Mouse (Mus musculus) lung, adult 2 months (tissue): ENCODE data around the gene Lyrm7. TPM values are rescaled to one million over a fixed set of nuclear protein-coding genes. Genes with fewer than 3 reads are reported as not detected.
"Not testable (repeated sequence)": the region's sequence is repeated elsewhere in the genome, so short reads cannot be mapped to it uniquely, and the experiment has no call there.

Source experiments
- DNase-seq: peaks from one replicate; pipeline ENCODE4 v3.0.0; 2022
- H3K4me1 ChIP-seq: fragments of 200-500 bp; 2 replicates; pipeline ENCODE4 v1.6.1; 2011; ENCODE audit warnings: low read length; ENCODE audit not compliant: control insufficient read depth, insufficient read depth
- H3K4me3 ChIP-seq: fragments of 200-500 bp; replicated peaks from 2 replicates; pipeline ENCODE3; 2011; ENCODE audit warnings: low read depth, mild to moderate bottlenecking, control low read depth, low read length; ENCODE audit errors: extremely low read depth
- CTCF ChIP-seq: fragments of 200-500 bp; IDR thresholded peaks from 2 replicates; pipeline ENCODE4 v1.5.1; 2011; ENCODE audit warnings: mild to moderate bottlenecking, low read length, control low read depth; ENCODE audit not compliant: insufficient read depth
- POLR2A ChIP-seq: fragments of 200-500 bp; IDR thresholded peaks from 2 replicates; pipeline ENCODE4 v1.6.1; 2011; ENCODE audit warnings: low read depth, mild to moderate bottlenecking, control low read depth, low read length, borderline replicate concordance; ENCODE audit errors: extremely low read depth
- whole genome bisulfite sequencing: fragments of 180-500 bp; shearing (Covaris S2); methylation state at CpG from one replicate; pipeline ENCODE4 v1.1.7; 2018; 5-methylcytosine and 5-hydroxymethylcytosine counted together
- polyA plus RNA-seq: library from polyadenylated mRNA; depleted of rRNA; stranded (reverse); fragments of >200 nt; gene quantifications from 2 replicates; pipeline ENCODE4 v1.2.3, GENCODE M21; 2012

Lyrm7 gene
- polyA plus RNA-seq, 1 experiment: 0.40 TPM

- TF ChIP-seq CTCF (no peak), POLR2A (no peak)
- H3K4me3 ChIP-seq: no peak overlapping the region
- WGBS: 60% methylated on average over 3 of the region's 3 CpGs
- peaks cover 7% of the 10 kb centered on the region for H3K4me1 ChIP-seq
- DNase-seq: no peak
Measured at GRCm38 (mm10) chr11:54867903-54868434, 7.3 kb upstream of the Lyrm7 start.

GRCm38 (mm10) chr11:54867049-54867385 lies 6.3 kb upstream of the Lyrm7 start:
- H3K4me1 ChIP-seq: peaks cover 7% of the 10 kb centered on the region
- 2% methylated on average over 5 of the region's 5 CpGs for WGBS
- TF ChIP-seq POLR2A: no peak
- no peak for TF ChIP-seq CTCF
- H3K4me3 ChIP-seq: peak overlapping the region; percentile 82
- DNase-seq: no peak

GRCm38 (mm10) chr11:54866119-54867048 lies 5.7 kb upstream of the Lyrm7 start, which contains the start of gene Hint1:
Gene Hint1 (plus strand): TSS chr11:54866383.
- Histone ChIP-seq H3K4me3 (peak within 1 kb of the TSS; percentile 82), H3K4me1 (peaks cover 7% of the 10 kb centered on the region)
- DNase-seq: peak; percentile 93
- TF ChIP-seq POLR2A (peak; percentile 95), CTCF (no peak)
- under 1% methylated on average over 104 of the region's 107 CpGs for WGBS

- TF ChIP-seq CTCF (no peak), POLR2A (no peak)
Measured at GRCm38 (mm10) chr11:54865330-54866085, 4.8 kb upstream of the Lyrm7 start.

GRCm38 (mm10) chr11:54862621-54863520 lies 2.2 kb upstream of the Lyrm7 start:
- peak; percentile 88 for TF ChIP-seq CTCF
- no peak for TF ChIP-seq POLR2A
- Histone ChIP-seq H3K4me3 (no peak overlapping the region), H3K4me1 (peaks cover 4% of the 10 kb centered on the region)
- 38% methylated on average over 10 of the region's 10 CpGs for WGBS
- DNase-seq: peak; percentile 45

More at GRCm38 (mm10) chr11:54865330-54866085, 4.8 kb upstream of the Lyrm7 start:
- Histone ChIP-seq H3K4me1 (peaks cover 7% of the 10 kb centered on the region), H3K4me3 (peak overlapping the region; percentile 82)
- 61% methylated on average over 6 of the region's 6 CpGs for WGBS
- no peak for DNase-seq

- no peak for DNase-seq
- Histone ChIP-seq H3K4me1 (no peaks in the 10 kb centered on the region), H3K4me3 (no peak overlapping the region)
- no peak for TF ChIP-seq CTCF
- TF ChIP-seq POLR2A: no peak
- 84% methylated on average over 5 of the region's 5 CpGs for WGBS
Measured at GRCm38 (mm10) chr11:54861471-54862420, 1.0 kb upstream of the Lyrm7 start.

- TF ChIP-seq POLR2A: no peak
- peak; percentile 24; the same call in 1 of the 2 replicates for TF ChIP-seq CTCF
- Histone ChIP-seq H3K4me1 (no peaks in the 10 kb centered on the region), H3K4me3 (no peak overlapping the region)
- 24% methylated on average over 11 of the region's 11 CpGs for WGBS
- no peak for DNase-seq
Measured at GRCm38 (mm10) chr11:54859322-54860165, 1.2 kb downstream of the Lyrm7 start.

GRCm38 (mm10) chr11:54858880-54859279 lies 1.8 kb downstream of the Lyrm7 start:
- not testable (repeated sequence) for DNase-seq, H3K4me1 ChIP-seq, H3K4me3 ChIP-seq
- WGBS: 92% methylated on average over 11 of the region's 12 CpGs
